Mouse (Mus musculus) liver, embryonic 16.5 days (tissue): ENCODE measurements around the gene Hbb-bs. TPM values are rescaled to one million over a fixed set of nuclear protein-coding genes. Genes with fewer than 3 reads are reported as not detected.
"Not testable (repeated sequence)": the region's sequence is repeated elsewhere in the genome, so short reads cannot be mapped to it uniquely, and the experiment has no call there.

Source experiments
- ATAC-seq: fragments of 200-750 bp; cut with Nextera tagmentation; 2 replicates; pipeline ENCODE4 v1.8.0; 2017; ENCODE audit warnings: low read depth, mild to moderate bottlenecking, moderate number of reproducible peaks, moderate library complexity
- H3K27ac ChIP-seq: fragments of 300-500 bp; sonication (generic); 2 replicates; pipeline ENCODE4 v1.5.1; 2014; ENCODE audit warnings: mild to moderate bottlenecking, low read length
- H3K27me3 ChIP-seq: fragments of 300-500 bp; sonication (generic); 2 replicates; pipeline ENCODE4 v1.6.1; 2014; ENCODE audit warnings: low read depth, low read length, mixed read lengths; ENCODE audit not compliant: control insufficient read depth, insufficient read depth
- H3K36me3 ChIP-seq: fragments of 300-500 bp; sonication (generic); 2 replicates; pipeline ENCODE4 v1.6.1; 2014; ENCODE audit warnings: mild to moderate bottlenecking; ENCODE audit not compliant: control insufficient read depth, insufficient read depth
- H3K4me1 ChIP-seq: fragments of 300-500 bp; sonication (generic); 2 replicates; pipeline ENCODE4 v1.6.1; 2014; ENCODE audit warnings: low read depth, low read length, mixed read lengths; ENCODE audit not compliant: control insufficient read depth
- H3K4me2 ChIP-seq: fragments of 300-500 bp; sonication (generic); 2 replicates; pipeline ENCODE4 v1.6.1; 2014; ENCODE audit warnings: low read depth, low read length, mixed read lengths
- H3K4me3 ChIP-seq: fragments of 300-500 bp; sonication (generic); 2 replicates; pipeline ENCODE4 v1.5.1; 2014; ENCODE audit warnings: low read depth, mild to moderate bottlenecking, low read length
- H3K9ac ChIP-seq: fragments of 300-500 bp; sonication (generic); 2 replicates; pipeline ENCODE4 v1.6.1; 2014; ENCODE audit warnings: low read depth, low read length
- H3K9me3 ChIP-seq: fragments of 300-500 bp; sonication (generic); replicated peaks from 2 replicates; pipeline ENCODE4 v1.6.1; 2016; ENCODE audit warnings: low read length; ENCODE audit not compliant: control insufficient read depth
- WGBS: fragments of 180-500 bp; shearing (Covaris S2); extraction: QIAGEN DNeasy Blood & Tissue Kit; methylation state at CpG from one replicate; pipeline ENCODE4 v1.1.7; 2014; ENCODE audit not compliant: insufficient replicate concordance; 5-methylcytosine and 5-hydroxymethylcytosine counted together
- polyA plus RNA-seq: library from polyadenylated mRNA; unstranded; fragments of >200 nt; fragmentation: Nextera tagmentation; extraction: Ambion mirVana; gene quantifications from 2 replicates; pipeline ENCODE4 v1.2.1, GENCODE M21; 2015

The Hbb-bs gene
- polyA plus RNA-seq, 1 experiment from 2014 or later, result 113,562 TPM

GRCm38 (mm10) chr7:103854669-103855068, 26.8 kb upstream of the Hbb-bs start:
- ATAC-seq, result no peak
- H3K27me3 ChIP-seq, result no peaks in the 10 kb centered on the region
- H3K9ac ChIP-seq, result no peak overlapping the region; the same call in 1 of the 2 replicates
- WGBS, result 50% methylated on average over 1 of the region's 1 CpGs
- no peak overlapping the region for H3K4me3 ChIP-seq
- peak overlapping the region; percentile 57 for H3K27ac ChIP-seq
- H3K4me1 ChIP-seq, result peaks cover 12% of the 10 kb centered on the region
- no peaks in the 10 kb centered on the region for H3K9me3 ChIP-seq
- H3K36me3 ChIP-seq, result no peaks in the 10 kb centered on the region
- H3K4me2 ChIP-seq, result 0 out of 2 replicates have a peak overlapping the region, but pooled peaks have one; percentile 17

- no peak for ATAC-seq
- H3K27ac ChIP-seq, result peak within 1 kb of the TSS; percentile 65
These were observed 25.2 kb upstream of the Hbb-bs start, which contains the start of gene Hbb-y for GRCm38 (mm10) chr7:103853090-103853489. TSS of gene Hbb-y (minus strand) at chr7:103853216.

GRCm38 (mm10) chr7:103844525-103845325, 16.8 kb upstream of the Hbb-bs start:
- 0 out of 2 replicates have a peak overlapping the region, but pooled peaks have one; percentile 6 for H3K4me2 ChIP-seq
- H3K4me3 ChIP-seq, result no peak overlapping the region
- WGBS, result 19% methylated on average over 2 of the region's 2 CpGs
- ATAC-seq, result peak; percentile 73
- peak overlapping the region; percentile 67 for H3K27ac ChIP-seq
- H3K36me3 ChIP-seq, result no peaks in the 10 kb centered on the region
- no peaks in the 10 kb centered on the region for H3K9me3 ChIP-seq
- peak overlapping the region; percentile 40 for H3K9ac ChIP-seq
- peaks cover 23% of the 10 kb centered on the region for H3K4me1 ChIP-seq
- H3K27me3 ChIP-seq, result no peaks in the 10 kb centered on the region

More at GRCm38 (mm10) chr7:103853090-103853489, 25.2 kb upstream of the Hbb-bs start, which contains the start of gene Hbb-y:
- Histone ChIP-seq H3K36me3 (no peaks in the 10 kb centered on the region), H3K4me1 (peaks cover 16% of the 10 kb centered on the region), H3K9me3 (no peaks in the 10 kb centered on the region), H3K27me3 (no peaks in the 10 kb centered on the region), H3K4me3 (no peak within 1 kb of the TSS), H3K4me2 (no peak within 1 kb of the TSS), H3K9ac (no peak within 1 kb of the TSS)
- WGBS, result 51% methylated on average over 2 of the region's 2 CpGs

GRCm38 (mm10) chr7:103843034-103843433, 15.1 kb upstream of the Hbb-bs start, which contains the start of gene Hbb-bh1:
TSS of gene Hbb-bh1 (minus strand) at chr7:103843164.
- Histone ChIP-seq H3K27me3 (no peaks in the 10 kb centered on the region), H3K27ac (peak within 1 kb of the TSS; percentile 33), H3K4me3 (no peak within 1 kb of the TSS), H3K4me2 (no peak within 1 kb of the TSS), H3K4me1 (peaks cover 18% of the 10 kb centered on the region), H3K36me3 (no peaks in the 10 kb centered on the region), H3K9ac (no peak within 1 kb of the TSS; the same call in 1 of the 2 replicates), H3K9me3 (no peaks in the 10 kb centered on the region)
- ATAC-seq, result no peak
- WGBS, result 62% methylated on average over 2 of the region's 2 CpGs

- Histone ChIP-seq H3K27me3 (no peaks in the 10 kb centered on the region), H3K9me3 (no peaks in the 10 kb centered on the region), H3K4me3 (no peak within 1 kb of the TSS), H3K36me3 (no peaks in the 10 kb centered on the region), H3K4me2 (no peak within 1 kb of the TSS), H3K4me1 (peaks cover 18% of the 10 kb centered on the region), H3K9ac (0 out of 2 replicates have a peak within 1 kb of the TSS, but pooled peaks have one; percentile 22), H3K27ac (peak within 1 kb of the TSS; percentile 49; the same call in 1 of the 2 replicates)
- WGBS, result 63% methylated on average over 3 of the region's 3 CpGs
- ATAC-seq, result no peak
These were observed 12.4 kb upstream of the Hbb-bs start, which contains the start of gene Hbb-bh2 for GRCm38 (mm10) chr7:103840268-103840667. TSS of gene Hbb-bh2 (minus strand) at chr7:103840520.

- not testable (repeated sequence) for H3K27ac ChIP-seq, H3K9ac ChIP-seq, H3K27me3 ChIP-seq, H3K36me3 ChIP-seq, H3K4me2 ChIP-seq, H3K4me3 ChIP-seq, H3K9me3 ChIP-seq
- WGBS, result no CpG with 5 or more reads among the region's 2 CpGs
- H3K4me1 ChIP-seq, result peaks cover 19% of the 10 kb centered on the region
- ATAC-seq, result peak; percentile 1
These were observed 757 bp downstream of the Hbb-bs start for GRCm38 (mm10) chr7:103827139-103827538.

- Histone ChIP-seq H3K9ac (peak overlapping the region; percentile 65), H3K36me3 (no peaks in the 10 kb centered on the region), H3K4me2 (peak overlapping the region; percentile 41; the same call in 1 of the 2 replicates), H3K9me3 (no peaks in the 10 kb centered on the region), H3K4me3 (peak overlapping the region; percentile 58), H3K27ac (peak overlapping the region; percentile 96), H3K27me3 (no peaks in the 10 kb centered on the region), H3K4me1 (peaks cover 19% of the 10 kb centered on the region)
- peak; percentile 47 for ATAC-seq
- WGBS, result 46% methylated on average over 3 of the region's 3 CpGs
These were observed 1.5 kb downstream of the Hbb-bs start for GRCm38 (mm10) chr7:103826255-103826887.

- 70% methylated on average over 3 of the region's 3 CpGs for WGBS
These were observed 2.2 kb downstream of the Hbb-bs start for GRCm38 (mm10) chr7:103825536-103826254.

More at GRCm38 (mm10) chr7:103825536-103826254, 2.2 kb downstream of the Hbb-bs start:
- Histone ChIP-seq H3K4me2 (no peak overlapping the region; the same call in 1 of the 2 replicates), H3K4me1 (peaks cover 19% of the 10 kb centered on the region), H3K36me3 (no peaks in the 10 kb centered on the region), H3K4me3 (peak overlapping the region; percentile 36; the same call in 1 of the 2 replicates), H3K27me3 (no peaks in the 10 kb centered on the region), H3K27ac (peak overlapping the region; percentile 83), H3K9ac (no peak overlapping the region), H3K9me3 (no peaks in the 10 kb centered on the region)
- peak; percentile 72 for ATAC-seq
